Mouse (Mus musculus): ENCODE data around the gene Gpr4.

Gene Gpr4

DNA sequence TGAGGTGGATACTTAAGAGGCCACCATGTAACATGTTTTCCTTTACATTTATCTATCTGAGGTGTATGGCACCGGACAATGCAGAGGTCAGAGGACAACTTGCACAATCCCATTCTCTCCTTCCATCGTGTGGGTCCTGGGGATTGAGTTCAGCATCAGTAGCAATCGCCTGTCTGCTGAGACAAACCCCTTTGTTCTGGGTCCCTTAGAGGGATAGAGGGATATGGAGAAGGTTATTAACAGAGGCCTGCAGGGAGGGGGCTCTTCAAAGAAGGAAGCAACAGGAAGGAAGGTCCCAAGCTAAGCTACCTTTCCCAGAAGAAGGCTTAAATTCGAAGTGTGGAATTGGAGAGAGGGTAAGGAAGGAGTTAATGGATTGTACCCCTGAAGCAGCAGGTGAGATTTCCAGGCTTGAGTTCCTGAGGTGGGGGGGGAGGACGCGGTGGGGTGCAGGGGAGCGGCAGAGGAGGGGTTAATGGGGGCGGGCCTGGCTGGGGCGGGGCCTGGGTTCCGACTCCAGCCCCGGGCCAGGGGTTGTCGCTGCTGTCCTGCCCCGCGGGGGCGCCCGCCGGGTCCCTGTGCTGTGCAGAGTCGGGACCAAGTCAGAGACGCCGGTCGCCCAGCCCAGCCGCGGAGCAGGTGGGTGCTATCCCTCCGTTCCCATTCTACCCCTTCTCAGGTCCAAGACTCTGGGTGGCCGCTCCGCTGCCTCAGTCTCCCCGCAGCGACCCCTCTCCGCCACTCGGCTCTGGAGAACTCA is at the start of gene Gpr4:
Gpr4 (plus strand) TSS at position 543 of the 760 bp plus-strand sequence.
- no peak for DNase-seq (ENCODE audit: low read depth, low spot score)

DNA sequence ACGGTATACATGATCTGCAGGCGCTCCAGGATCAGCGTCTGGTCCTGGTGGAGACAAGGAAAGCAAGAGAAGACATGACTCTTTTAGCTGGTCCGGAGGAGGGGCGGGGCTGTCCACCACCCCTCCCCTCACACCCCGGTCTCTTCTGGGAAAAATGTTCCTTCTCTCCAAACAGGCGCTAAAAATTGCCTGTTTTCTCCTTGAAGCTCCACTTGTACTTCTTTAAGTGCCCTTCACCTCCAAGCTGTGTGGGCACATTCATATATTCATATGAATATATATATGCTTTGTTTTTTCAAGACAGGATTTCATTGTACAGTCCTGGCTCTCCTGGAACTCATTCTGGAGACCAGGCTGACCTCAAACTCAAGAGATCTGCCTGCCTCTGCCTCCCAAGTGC is 49.4 kb upstream of the Gpr4 start:
- DNase-seq (ENCODE audit: low read depth, low spot score), result no peak

DNA sequence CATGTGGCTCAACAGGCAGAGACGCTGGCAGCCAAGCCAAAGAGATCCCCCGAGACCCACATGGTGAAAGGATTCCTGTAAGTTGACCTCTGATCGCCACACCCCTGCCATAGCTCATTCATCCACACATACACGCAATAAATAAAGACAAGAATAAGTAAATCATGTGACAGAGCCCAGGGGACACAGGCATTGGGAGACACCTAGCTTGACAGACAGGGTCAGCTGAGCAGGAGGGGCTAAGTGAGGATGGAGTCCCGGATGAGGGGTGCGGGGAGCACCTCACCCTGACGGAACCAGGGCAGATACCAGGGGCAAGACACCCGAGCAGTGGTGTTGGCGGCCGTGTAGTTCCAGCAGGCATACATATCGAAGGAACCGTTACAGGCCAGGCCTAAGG is 48.6 kb upstream of the Gpr4 start:
- DNase-seq (ENCODE audit: low read depth, low spot score), result no peak

DNA sequence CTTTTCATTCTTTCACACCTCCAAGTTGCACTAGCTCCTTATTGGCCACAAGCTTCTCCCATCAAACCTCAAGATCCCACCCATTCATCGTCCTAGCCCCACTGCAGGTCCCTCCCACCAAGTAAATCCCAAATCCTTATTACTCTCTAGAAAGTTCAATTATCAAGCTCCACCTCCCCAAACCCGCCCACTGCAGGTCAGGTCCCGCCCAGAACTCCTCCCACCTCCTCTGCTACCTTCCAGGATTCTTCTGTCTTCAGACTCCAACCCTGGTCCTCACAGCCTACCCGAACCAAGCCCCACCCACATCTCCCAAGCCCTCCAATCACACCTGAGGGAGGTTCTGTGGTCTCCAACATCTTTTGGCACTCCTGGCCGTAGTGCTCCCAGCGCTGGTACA is 48.1 kb upstream of the Gpr4 start:
- no peak for DNase-seq (ENCODE audit: low read depth, low spot score)

DNA sequence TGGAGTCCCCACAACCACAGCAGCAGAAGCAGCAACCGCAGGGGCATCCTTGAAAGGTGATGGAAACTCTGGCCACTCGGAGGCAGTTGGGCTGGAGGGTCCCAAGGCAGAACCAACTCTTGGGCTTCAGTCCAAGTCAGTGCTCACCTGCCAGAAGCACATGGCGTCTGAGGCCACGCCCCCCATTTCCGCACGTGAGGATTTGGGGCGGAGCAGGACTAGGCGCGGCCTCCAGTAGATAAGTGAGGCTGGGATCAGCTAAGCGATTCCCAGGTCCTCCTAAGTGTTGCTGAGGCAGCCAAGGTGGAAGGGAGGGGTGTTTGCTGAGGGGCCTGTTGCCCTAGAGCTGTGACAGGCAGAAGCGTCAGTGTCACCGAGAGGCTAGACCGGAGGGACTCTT is 47.4 kb upstream of the Gpr4 start:
- DNase-seq (ENCODE audit: low read depth, low spot score), result no peak

DNA sequence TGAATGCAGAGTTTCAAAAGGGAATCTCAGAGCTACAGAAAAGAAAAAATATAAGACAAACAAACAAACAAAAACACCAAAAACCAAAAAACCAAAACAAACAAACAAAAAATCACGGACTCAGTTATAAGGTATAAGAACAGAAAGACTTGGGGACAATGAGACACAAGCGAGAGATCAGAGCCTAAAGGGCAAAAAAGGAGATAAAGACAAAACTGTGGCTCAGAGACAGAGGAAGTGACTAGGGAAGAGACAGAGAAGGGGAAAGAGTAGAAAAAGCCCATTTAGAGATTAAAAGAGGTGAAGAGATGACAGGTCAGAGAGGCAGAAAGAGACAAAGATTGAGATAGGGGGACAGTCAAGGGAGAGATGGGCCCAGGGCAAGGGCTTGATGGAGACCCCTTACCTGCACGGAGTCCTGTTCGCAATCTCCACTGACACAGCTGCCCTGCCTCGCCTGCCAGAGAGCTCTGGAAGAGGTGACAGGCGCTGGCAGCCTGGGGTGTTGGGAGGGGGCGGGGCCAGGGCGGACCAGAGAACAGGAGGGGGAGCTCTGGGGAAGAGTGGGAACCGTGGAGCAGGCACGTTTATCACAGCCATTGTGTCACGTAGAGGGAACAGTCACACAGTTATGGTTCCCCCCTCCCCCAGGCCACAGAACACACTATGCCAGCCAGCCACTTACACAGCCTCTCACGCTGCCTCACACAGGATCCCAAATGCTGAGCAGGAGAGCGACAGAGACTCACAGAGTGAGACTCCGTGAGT is 46.5 kb upstream of the Gpr4 start, which contains the start of gene Gipr:
Gipr (minus strand) TSS at position 472 of the 768 bp plus-strand sequence.
- no peak for DNase-seq (ENCODE audit: low read depth, low spot score)

DNA sequence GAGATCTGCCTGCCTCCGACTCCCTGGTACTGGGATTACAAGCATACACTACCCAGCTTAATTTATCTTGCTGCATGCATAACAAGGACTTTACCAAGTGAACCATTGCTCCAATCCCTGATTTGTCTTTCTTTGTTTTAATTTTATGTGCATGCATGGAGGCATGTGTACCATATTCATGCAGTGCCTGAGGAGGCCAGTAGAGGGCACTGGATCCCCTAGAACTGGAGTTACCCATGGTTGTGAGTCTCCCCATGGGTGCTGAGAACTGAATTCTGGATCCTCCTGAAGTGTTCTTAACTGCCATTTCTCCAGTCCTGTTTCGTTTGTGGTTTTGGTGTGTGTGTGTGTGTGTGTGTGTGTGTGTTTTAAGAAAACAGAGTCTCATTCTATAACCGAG is 45.3 kb upstream of the Gpr4 start:
- DNase-seq (ENCODE audit: low read depth, low spot score), result no peak

DNA sequence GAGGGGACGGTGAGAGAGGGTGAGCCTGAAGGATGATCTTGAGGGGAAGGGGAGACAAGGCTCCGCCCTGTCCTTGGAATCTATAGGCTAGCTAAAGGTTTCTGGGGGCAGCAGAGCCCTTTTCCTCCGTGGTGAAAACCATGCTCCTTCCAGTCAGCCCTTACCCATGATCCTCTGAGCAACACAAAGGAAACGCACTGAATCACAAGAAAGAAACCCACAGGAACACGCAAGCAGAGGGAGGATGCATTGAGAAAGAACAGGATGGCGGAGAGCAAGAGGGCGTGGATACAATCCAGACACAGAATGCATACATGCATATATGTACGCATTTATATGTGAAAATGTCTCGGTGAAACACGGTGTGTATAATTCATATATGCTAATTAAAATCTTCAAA is 42.8 kb upstream of the Gpr4 start:
- DNase-seq (ENCODE audit: low read depth, low spot score), result no peak

DNA sequence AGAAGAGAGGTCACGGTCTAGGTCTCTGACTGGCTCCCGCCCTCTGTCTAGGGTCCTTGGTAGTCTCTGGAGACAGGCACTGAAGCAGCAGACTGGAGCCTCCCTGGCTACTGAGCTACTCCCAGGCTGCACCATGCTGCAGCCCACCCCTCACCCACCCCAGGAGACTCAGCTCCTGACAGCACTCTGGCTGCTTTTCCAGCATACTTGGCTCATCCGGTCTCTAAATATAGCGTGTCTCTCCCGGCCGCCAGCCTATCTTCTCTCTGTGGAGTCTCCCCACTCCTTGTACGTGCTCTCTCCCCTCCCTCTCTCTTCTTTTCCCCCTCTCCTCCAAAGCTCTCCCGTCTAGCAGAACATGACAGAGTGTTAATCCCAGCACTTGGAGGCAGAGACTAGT is 42.2 kb upstream of the Gpr4 start:
- no peak for DNase-seq (ENCODE audit: low read depth, low spot score)

DNA sequence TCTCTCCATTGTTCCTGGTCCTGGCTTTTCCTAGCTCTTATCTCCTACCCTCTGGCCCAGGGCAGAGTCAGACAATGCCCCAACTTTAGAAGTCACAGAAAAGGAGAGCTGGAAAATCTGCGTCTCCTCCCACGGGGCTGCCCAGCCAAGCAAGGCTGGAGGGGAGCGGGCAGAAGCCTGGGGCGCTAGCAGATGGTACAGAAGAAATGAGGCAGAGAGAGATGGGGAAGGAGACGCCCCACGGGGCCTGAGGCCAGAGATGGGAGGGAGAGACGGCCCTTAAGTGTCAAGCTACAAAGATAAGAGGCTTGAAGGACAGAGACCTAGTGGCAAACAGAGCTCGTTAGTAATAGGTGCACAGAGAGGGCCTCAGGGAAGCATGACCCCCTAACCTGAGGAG is 40.5 kb upstream of the Gpr4 start:
- DNase-seq (ENCODE audit: low read depth, low spot score), result no peak

DNA sequence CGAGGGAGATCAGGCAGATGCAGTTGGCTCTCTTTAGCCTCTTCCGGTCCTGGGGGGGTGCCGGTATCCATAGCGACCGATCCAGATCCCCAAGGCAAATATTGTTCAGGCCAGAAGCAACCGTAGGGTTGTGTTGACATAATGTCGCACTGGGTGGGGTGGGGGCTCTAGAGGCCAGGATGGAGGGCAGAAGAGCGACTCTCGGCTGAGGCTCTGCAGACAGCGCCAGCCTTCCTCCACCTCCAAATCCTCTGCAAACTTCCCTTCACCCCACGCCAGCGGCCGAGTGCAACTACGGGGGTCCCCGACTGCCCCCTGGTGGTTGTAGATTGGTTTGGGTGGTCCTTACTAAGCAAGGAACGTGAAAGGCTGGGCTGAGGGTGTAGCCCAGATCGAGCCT is 39.5 kb upstream of the Gpr4 start:
- DNase-seq (ENCODE audit: low read depth, low spot score), result peak; percentile 64

DNA sequence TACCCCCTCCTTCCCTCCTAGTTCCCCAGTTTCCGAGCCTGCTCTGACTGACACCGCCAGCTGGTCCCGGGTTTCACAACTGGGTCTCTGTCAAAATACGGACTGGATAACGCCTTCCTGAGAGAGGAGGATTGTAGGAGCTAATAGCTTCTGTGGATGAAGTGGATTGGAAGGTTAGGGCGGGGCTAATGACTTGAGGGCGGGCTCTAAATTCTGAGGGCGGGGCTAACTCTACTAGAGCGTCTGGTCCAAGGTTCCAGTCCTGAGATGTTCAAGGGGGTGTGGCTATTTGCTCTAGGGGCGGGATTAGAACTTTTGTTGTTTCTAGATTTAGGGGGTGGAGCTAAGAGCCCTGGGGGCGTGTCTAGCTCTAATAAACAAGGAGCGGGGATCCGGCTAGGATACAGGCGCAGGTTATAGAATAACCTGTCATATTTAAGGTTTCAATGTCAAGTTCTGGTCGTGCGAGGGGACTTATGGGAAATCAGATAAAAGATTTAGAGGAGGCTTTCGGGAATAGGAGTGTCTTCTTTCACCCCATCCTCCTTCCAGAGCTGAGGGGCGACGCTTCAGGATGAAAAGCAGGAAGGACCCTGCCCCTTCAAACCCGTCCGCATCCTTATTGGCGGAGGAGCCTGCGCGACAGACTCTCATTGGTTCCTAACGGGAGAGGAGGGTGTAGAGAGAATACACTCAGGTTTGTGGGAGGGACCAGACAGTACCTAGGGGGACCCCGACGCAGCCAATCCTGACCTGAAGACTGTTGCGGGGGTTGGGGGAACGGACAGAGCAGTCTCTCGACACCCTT is 36.4 kb upstream of the Gpr4 start, which contains the start of gene Eml2:
Eml2 (plus strand) TSS at position 714 of the 808 bp plus-strand sequence.
- DNase-seq (ENCODE audit: low read depth, low spot score), result peak; percentile 55

DNA sequence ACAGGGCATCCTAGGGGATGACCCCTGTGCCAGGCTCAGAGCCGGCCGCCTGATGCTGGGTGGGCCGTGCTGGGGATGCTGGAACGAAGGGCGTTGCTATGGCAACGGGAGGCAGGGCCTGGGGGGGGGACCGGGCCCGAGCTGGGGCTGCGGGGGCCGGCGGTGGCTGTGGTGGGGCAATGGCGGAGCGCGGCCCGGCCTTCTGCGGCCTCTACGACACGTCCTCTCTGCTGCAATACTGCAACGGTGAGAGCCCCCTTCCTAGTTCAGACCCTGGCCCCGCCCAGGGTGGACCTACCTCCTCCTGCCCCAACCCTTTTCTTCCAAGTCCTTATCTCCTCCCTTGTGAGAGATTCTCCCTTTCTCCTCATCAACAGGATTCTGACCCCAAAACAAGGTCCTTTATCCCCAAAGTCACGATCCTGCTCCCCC is 35.8 kb upstream of the Gpr4 start:
- no peak for DNase-seq (ENCODE audit: low read depth, low spot score)

DNA sequence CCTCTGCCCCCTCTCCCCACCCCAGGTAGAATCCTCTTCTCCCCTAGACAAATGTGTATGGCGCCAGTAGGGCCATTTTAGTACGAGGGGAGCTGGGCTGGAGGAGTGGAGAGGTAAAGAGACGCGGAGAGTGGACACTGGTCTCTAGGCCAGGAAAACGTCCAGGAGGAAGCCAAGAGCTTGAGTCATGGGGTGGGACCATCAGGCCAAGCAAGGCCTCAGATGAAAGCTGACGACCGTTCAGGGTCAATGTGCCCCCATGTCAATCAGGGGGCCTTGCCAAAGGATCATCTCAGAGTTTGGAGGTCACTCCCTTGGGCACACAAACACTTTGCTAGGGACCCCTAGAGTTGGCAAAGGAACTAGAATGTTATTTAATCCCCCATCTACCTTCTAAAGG is 35.1 kb upstream of the Gpr4 start:
- DNase-seq (ENCODE audit: low read depth, low spot score), result no peak

DNA sequence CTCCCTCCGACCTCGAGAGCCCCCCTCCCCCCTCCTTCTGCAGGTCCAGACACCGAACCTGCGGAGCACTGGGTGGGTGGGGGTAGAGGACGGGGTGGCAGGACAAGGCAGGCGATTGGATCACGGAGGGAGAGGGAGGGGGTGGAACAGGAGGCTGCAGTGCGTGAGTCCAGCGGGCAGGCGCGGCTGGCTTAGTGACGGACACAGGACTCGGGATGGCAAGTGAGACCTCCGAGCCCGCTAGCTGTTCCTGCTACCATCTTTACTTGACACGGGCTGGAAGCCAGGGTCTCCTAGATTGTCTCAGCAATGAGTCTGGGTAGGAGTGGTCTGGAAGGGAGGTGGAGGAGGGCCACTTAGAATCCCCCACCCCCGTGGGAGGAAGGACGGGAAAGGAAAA is 34.3 kb upstream of the Gpr4 start:
- no peak for DNase-seq (ENCODE audit: low read depth, low spot score)

DNA sequence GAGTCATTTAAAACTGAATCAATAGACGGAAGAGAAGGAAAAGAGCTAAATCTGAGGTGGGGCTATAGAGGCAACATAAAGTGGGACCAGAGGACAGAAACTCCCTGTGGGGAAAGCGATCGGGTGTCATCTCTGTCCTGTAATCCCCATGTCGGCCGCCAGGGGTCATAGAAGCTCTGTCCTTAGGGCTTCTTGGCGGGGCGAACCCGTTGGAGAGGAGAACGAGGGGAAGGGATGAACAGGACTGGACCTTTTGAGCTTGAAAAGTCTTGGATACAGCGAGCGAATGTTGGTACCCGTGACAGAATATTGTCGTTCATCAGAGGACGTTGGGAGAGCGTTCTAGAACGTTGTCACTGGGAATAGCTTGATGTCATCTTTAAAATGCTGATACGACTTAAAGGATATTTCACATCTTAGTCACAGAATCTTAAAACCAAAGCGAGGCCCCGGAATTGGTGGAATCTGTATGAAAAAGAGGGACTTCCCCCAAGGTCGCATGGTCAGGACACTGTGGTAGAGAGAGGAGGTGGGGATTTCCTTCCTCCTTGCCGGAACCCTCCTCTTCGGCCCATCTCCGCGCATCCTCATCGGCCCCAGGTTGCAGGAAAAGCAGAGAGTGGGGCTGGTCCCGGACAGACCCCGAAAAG is 33.8 kb upstream of the Gpr4 start:
- no peak for DNase-seq (ENCODE audit: low read depth, low spot score)

DNA sequence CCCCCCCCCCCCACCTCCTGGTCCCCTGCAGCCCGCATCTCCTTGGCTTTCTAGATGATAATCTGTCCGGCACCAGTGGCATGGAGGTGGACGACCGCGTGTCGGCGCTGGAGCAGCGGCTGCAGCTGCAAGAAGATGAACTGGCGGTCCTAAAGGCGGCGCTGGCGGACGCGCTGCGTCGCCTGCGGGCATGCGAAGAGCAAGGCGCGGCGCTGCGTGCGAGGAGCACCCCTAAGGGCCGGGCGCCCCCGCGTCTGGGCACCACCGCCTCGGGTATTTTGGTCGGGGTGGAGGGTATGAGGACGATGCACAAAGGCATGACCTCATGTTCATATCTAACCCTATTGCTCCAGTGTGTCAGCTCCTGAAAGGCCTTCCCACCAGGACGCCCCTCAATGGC is 33.2 kb upstream of the Gpr4 start:
- DNase-seq (ENCODE audit: low read depth, low spot score), result peak; percentile 52

DNA sequence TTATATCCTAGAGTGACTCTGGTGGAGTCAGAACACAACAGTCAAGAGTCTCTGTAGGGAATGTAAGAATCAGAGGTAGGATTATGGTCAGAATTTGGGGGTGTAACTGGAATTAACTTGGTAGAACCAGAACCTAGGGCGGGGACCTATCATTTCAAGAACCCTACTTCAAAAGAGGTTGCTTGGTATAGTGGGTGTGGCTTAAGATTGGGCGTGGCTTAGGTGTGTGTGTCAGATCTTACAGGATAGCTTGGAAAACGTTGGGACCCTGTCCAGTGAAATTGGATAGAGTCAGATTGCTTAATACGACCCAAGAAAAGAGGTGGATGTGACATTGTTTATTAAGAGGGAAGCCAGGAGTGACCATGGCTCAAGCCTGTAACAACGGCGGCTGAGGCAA is 32.4 kb upstream of the Gpr4 start:
- no peak for DNase-seq (ENCODE audit: low read depth, low spot score)

DNA sequence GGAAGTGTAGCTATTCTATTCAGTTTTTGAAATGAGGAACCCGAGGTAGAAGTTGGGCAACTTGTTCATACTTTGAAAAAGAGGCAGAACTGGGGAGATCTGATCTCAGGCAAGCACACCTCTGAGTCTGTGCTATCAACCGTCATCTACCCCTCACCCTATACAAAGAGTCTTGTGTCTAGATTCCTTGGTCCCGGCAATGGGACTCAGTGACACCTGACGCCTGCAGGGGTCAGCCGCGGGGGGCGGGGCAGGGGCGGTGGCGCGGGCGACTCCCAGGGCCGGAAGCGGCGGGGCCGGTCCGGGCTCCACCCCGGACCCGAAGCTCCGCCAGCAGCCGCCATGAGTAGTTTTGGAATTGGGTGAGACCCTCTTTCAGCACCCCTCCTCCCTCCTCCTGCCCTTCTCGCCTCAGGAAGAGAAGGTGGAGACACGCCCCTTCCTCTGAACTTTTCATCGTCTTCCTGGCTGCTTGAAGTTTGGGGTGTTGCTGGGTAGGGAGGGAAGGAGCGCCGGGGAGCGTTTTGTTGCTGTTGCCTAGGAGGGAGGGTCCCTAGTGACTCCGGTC is 31.4 kb upstream of the Gpr4 start:
- no peak for DNase-seq (ENCODE audit: low read depth, low spot score)

DNA sequence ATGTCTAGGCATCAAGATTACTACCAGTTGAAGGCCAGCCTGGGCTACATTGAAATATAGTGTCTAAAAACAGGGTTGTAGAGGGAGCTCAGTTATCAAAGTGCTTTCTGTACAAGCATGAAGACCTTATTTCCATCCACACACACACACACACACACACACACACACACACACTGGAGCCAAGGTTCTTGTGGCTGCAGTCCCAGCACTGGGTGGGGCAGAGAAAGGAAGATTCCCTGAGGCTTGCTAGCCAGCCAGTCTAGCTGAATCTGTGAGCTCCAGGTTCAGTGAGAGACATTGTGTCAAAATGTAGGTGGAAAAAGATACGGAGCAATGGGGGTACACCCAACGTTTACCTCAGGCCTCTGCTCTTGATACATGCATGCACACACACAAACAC is 28.1 kb upstream of the Gpr4 start:
- peak; percentile 43 for DNase-seq (ENCODE audit: low read depth, low spot score)

DNA sequence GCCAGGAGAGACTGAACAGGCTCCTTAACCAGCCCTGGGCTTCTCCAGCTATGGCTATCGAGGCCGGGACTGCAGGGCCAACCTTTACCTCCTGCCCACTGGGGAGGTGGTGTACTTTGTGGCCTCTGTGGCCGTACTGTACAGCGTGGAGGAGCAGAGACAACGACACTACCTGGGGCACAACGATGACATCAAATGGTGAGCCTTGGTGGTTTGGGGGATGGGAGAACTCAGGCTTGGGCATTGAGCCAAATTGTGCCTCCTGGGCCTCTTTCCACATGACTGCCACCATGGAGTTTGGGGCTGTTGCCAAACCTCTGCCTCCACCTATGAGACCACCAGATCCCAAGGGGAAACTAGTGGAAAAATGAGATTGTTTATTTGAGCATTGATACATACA is 27.6 kb upstream of the Gpr4 start:
- DNase-seq (ENCODE audit: low read depth, low spot score), result no peak

Data from skeletal muscle tissue, adult 2 months (tissue).